Mouse (Mus musculus) hindlimb bud, embryonic 11.5 days (tissue): ENCODE measurements around the gene Sos2.
"Not testable (repeated sequence)": the region's sequence is repeated elsewhere in the genome, so short reads cannot be mapped to it uniquely, and the experiment has no call there.

Experiments used
- DNase-seq: peaks from one replicate; pipeline ENCODE4 v3.0.0-alpha.2; 2012; ENCODE audit warnings: low read depth, low spot score; ENCODE audit errors: extremely low spot score

The Sos2 gene

GRCm38 (mm10) chr12:69573271-69573670, 108.4 kb downstream of the Sos2 start:
- DNase-seq = no peak

- DNase-seq = no peak
Measured at GRCm38 (mm10) chr12:69569926-69570325, 111.7 kb downstream of the Sos2 start.

- no peak for DNase-seq
Measured at GRCm38 (mm10) chr12:69568266-69568665, 113.4 kb downstream of the Sos2 start.

GRCm38 (mm10) chr12:69561006-69561405, 120.6 kb downstream of the Sos2 start:
- not testable (repeated sequence) for DNase-seq

- no peak for DNase-seq
Measured at GRCm38 (mm10) chr12:69556221-69556861, 125.3 kb downstream of the Sos2 start.

- DNase-seq = no peak
Measured at GRCm38 (mm10) chr12:69545456-69546178, 136.0 kb downstream of the Sos2 start.

- DNase-seq = no peak
Measured at GRCm38 (mm10) chr12:69544994-69545393, 136.7 kb downstream of the Sos2 start.

- DNase-seq = no peak
Measured at GRCm38 (mm10) chr12:69544562-69544961, 137.1 kb downstream of the Sos2 start.

GRCm38 (mm10) chr12:69542376-69542775, 139.3 kb downstream of the Sos2 start:
- DNase-seq = no peak

- no peak for DNase-seq
Measured at GRCm38 (mm10) chr12:69541663-69542062, 140.0 kb downstream of the Sos2 start.

- no peak for DNase-seq
Measured at GRCm38 (mm10) chr12:69539353-69539752, 142.3 kb downstream of the Sos2 start.

GRCm38 (mm10) chr12:69538362-69538950, 143.2 kb downstream of the Sos2 start:
- no peak for DNase-seq

- DNase-seq = no peak
Measured at GRCm38 (mm10) chr12:69537675-69538361, 143.8 kb downstream of the Sos2 start.

- DNase-seq = no peak
Measured at GRCm38 (mm10) chr12:69537243-69537674, 144.4 kb downstream of the Sos2 start.

- no peak for DNase-seq
Measured at GRCm38 (mm10) chr12:69536616-69537242, 144.9 kb downstream of the Sos2 start.
